Mouse (Mus musculus): ENCODE measurements at regions not wholly inside any gene's neighbourhood (a gene's known extent, or its start where the extent isn't known, plus 50 kb on each side); places are given as distances from the start of the nearest gene placed in this dataset.
A peak's percentile ranks its signal among the peaks of the same experiment; 100 is the strongest.
"Not testable (repeated sequence)": the region's sequence is repeated elsewhere in the genome, so short reads cannot be mapped to it uniquely, and the experiment has no call there.

DNA sequence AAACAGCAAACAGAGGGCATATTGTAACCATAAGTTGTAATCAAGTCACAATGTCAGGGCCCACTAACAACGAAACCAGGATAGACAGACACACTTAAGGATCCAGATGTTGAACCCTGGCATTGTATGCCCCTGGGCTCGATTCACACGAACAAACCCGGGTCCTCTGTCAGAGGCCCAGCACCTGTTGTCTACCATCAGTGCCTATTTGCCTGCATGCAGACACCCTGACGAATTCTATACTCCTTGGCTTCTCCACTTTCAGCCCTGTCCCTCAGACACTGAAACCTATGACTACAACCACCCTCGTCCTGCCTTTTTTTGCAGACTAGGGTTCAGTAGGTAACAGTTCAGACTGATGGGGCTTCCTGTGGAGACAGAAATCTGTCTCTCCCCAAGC is 170.6 kb upstream of the Pkdcc start:
- no peak for DNase-seq (ENCODE audit: low read depth)

DNA sequence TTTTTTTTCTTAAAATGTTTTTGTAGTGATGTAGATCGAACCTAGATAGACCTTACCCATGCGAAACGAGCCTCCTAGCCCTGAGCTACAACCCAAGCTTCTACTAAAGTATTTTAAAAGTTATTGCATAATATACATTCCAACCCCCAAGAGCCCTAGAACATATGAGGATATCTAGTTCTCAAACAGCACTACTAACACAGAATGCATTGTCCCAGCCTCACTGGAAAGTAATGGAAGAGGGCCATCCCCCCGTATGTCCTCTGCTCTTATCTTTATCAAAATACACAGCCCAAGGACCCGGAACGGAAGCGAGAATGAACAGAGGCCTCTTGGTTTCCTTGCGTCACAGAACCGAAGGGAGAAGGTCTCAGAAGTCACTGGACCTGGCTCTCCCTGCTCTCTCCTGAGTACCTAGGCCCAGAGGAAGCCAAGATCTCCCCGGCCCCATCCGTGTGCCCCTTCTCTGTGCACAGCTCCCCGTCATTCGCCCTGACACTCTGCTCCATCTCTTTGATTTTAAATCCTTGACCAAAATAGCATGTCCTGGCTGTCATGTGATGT is 165.0 kb upstream of the Pkdcc start:
- DNase-seq (ENCODE audit: low read depth): no peak

DNA sequence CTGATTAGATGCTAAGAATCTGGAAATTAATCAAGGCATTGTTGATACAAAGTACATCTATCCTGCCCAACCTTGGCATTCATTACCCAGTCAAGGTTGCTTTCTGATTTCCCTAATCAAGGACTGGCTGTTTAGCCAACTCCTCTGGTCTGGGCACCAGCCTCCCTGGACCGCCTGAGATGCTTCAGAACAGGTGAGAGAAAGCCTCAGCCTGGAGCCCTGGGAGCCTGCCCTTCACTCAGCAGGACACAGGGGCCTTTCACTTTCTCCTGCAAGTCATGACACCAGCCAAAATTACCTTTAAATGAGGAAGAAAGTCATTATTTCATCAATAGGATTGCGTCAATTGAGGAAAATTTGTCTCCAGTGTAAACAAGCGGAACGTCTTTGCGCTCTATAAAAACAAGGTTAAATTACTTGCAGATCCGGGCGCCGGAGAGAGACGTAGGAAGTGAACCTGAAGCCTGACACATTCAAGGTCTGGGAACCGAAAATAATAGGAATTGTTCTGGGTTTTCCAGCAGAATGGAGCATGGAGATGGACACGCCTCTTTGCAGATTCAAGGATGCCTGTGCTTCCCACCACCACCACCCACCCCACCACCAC is 164.4 kb upstream of the Pkdcc start:
- no peak for DNase-seq (ENCODE audit: low read depth)

GRCm38 (mm10) chr17:83052613-83053140 is 162.4 kb upstream of the Pkdcc start:
- no peak for DNase-seq (ENCODE audit: low read depth)

DNA sequence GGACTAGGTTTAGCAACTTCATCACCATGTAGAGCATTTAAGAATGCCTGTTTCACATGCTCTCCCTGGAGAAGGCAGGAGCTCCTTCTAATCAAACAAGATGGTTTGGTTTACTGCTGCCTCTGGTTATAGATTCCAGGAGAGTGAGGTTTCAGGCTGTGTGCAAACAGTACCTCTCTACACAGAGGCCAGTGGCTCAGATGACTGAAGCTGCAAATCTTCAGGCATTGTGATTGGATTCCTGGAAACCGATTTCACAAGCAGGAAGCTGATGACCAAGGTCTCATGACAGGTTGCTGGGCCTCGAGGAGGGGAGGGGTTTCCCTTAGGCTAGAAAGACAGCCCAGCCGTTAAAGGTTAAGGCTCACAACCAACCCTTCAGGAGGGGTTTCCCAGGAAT is 157.3 kb upstream of the Pkdcc start:
- DNase-seq (ENCODE audit: low read depth): no peak

DNA sequence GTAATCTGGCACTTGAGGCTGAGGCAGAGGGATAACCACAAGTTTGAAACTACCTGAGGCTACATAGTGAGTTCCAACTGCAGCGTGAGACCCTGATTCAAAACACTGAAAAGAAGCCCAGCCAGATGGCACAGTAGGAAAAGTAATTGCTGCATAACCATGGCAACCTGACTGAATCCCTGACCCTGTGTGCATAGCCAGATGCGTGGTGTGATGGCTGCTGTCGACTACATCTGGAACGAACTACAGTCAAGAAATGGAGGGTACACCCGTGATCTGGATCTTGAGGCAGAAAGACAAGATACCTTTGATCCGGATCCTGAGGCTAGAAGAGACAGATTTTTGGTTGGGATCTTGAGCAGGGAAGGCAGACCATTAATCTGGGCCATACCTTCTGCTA is 153.2 kb upstream of the Pkdcc start:
- no peak for DNase-seq (ENCODE audit: low read depth)

GRCm38 (mm10) chr17:83063848-83064247 is 151.2 kb upstream of the Pkdcc start:
- no peak for DNase-seq (ENCODE audit: low read depth)

DNA sequence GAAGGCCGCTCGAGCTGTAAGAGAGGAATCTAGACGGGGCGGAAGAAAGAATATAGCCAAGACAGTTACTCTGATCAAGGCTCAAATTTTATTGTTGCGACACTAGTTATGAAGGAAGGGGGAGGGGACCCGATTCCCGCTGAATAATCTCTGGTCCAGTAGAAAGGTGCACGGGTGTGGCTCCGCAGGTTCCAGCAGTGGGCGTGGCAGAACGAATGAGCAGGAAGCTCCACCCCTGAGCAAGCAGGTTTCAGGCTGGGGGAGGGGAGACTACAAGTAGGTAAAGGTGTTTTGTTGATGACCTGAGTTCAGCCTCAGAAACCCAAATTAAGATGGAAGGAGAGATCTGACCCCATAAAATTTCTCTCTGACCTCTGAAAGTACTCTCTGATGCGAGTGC is 150.7 kb upstream of the Pkdcc start:
- DNase-seq (ENCODE audit: low read depth): not testable (repeated sequence)

DNA sequence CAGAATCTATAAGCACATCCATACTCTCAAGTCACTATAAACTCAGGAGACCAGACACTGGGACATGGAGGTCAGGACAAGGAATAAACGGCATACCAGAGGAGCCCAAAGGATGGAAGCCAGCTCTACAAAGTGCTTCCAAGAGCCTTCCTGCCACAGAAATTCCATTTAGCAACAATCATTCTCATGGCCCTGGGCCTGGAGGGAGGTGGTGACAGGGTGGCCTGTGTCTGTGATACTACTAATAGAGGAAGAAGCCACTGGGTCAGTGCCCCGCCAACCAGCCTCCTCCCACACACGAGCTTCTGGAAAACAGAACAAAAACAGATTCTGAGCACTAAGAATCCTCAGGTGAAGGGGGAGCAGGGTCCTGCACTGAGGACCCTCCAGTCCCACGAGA is 145.8 kb upstream of the Pkdcc start:
- DNase-seq (ENCODE audit: low read depth): no peak

DNA sequence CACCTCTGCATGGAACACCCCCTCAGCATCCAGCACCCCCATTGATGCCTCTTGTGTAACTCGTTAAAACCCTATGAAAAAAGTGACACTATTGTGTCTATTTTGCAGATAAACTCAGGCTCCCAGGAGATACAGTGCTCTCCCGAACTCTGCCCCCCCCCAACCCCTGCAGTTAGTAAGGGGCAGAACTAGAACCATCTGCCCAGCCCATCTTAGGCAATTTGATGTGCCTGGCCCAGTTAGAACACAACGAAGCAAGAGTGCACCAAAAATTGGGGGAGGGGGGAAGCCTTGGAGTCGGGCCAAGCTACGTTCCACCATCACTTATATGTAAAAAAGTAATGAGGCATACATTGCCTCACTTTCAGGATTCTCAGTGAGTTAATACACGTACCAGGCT is 143.3 kb upstream of the Pkdcc start:
- DNase-seq (ENCODE audit: low read depth): no peak

DNA sequence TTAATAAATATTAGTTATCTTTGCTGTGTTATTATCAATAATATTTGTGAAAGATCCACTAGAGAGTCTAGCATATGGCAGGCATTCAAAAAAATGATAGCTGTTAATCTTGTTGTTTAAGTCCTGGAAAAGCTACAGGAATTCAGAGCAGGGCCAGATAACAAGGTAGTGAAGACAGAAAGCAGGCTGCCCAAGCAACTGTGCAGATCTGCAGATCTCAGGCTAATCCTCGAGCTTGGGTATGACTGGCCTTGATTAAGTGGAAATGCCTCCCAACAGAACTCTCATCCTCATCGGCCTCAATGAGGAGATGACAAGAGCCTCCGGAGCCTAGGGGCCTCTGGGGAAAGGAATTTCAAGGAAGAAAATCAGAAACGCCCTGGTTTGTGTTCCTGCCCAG is 142.9 kb upstream of the Pkdcc start:
- DNase-seq (ENCODE audit: low read depth): no peak

DNA sequence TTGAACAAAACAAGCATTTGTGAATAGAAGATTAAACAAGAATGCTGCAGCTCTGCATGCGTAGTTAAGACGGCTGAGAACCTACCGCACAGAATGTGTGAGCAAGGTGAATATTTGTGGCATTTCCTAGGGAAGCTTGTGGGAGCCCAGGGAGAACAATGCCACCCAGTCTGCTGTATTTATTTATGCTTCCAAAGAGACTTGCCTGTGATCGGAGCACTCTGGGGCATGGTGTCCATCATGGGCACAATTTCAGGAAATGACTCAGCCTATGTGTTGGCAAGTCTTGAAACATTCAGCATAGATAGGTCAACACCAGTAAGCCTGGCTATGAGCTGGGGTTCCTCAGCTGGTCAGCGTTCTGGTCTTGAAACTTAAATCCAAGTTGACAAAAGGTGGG is 140.2 kb upstream of the Pkdcc start:
- no peak for DNase-seq (ENCODE audit: low read depth)

- no peak for DNase-seq (ENCODE audit: low read depth)
Observed at GRCm38 (mm10) chr17:83077737-83078600, 137.1 kb upstream of the Pkdcc start.

DNA sequence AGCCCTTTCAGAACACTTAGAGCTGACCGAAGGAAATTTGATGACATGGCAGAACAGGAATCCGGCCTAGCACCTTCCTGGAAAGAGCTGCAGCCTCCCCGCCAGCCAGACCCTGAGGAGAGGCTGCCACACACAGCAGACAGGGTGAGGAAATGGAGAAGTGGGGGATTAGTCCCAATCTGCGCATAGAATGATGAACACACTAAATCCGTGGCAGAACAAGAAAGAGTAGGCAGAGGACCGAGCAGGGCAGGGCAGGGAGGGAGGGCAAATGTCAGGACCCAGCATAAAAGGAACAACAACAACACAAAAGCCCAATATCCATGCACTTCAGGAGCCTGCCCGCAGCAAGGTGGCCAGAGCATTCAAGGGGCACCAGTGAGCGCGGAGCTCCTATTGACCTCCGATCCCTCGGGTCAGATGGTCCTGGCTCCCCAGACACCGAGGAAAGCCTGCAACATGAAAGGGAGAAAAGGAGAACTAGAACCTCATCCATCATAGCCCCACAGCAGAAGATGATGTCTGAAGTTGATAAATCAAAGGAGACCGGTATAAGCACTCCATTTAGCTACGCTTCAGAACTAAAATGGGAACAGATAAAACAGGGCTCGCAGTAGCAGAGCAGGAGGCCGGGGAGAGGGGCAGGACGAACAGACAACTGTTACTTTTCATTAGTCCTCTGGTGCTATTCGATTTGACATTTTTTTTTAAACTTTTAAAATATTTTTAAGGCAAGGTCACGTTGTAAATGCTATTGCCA is 136.3 kb upstream of the Pkdcc start:
- no peak for DNase-seq (ENCODE audit: low read depth)

GRCm38 (mm10) chr17:83079361-83079685 is 135.8 kb upstream of the Pkdcc start:
- no peak for DNase-seq (ENCODE audit: low read depth)

DNA sequence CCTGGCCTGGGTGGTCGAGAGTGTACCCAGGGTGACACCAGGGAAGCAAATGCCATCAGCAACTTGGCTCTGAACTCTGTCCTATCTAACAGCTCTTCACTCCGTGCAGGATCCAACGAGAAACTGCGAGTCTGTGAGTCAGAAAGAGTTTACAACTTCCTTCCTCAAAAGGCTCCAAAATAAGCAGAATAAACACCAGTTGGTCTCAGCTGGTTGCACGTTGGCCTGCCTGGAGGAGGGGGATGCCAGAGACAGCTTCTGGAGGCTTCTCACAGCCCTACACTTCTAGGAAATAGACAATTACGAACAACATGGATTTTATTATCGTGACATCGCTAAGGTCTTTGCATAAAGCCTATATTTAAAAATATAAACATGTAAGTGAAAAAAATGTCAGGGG is 133.4 kb upstream of the Pkdcc start:
- DNase-seq (ENCODE audit: low read depth): no peak

GRCm38 (mm10) chr17:83083521-83083920 is 131.6 kb upstream of the Pkdcc start:
- no peak for DNase-seq (ENCODE audit: low read depth)

GRCm38 (mm10) chr17:83085792-83086475 is 129.2 kb upstream of the Pkdcc start:
- no peak for DNase-seq (ENCODE audit: low read depth)

DNA sequence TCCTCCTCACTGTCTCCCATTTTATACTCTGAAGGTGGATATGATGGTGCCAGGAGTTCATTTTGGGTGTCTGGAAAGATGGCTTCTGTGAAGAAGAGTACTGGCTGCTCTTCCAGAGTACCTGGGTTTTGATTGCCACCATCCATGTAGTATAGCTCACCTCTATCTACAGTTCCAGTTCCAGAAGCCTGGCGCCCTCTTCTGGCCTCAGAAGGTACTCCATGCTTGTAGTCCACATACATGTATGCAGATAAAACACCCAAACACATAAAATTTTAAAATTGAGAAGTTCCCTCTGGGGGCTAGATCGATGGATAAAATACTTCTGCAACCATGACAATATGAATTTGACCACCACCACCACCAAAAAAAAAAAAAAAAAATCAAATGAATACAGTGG is 128.4 kb upstream of the Pkdcc start:
- DNase-seq (ENCODE audit: low read depth): peak; percentile 20

DNA sequence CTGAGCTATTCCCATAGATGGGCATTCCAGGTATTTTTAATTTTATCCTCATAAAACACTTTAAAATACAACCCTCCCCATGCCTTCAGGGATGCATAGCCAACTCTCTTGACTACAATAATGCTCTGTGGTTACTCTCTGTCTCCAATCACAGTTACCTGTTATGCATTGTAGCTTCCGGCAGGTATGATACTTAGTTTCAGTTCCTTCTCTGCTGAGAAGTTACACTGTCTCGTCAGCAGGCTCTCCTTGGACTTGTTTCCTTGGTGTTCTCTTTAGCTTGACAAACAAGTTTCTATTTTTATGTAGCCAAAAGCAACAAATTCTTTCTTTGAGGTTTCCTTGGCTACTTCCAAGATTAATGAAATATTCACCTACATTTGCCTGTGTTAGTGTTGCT is 126.6 kb upstream of the Pkdcc start:
- DNase-seq (ENCODE audit: low read depth): no peak

GRCm38 (mm10) chr17:83089856-83090692 is 125.0 kb upstream of the Pkdcc start:
- DNase-seq (ENCODE audit: low read depth): no peak

All from induced T-regulatory cell, adult 2 months (primary cell).